Mouse (Mus musculus): Measurements from ENCODE around the gene Gfer. TPM values are rescaled to one million over a fixed set of nuclear protein-coding genes. Genes with fewer than 3 reads are reported as not detected.

The Gfer gene
- total and polyA plus RNA-seq, 2 experiments: 32.6 to 49.8 TPM

DNA sequence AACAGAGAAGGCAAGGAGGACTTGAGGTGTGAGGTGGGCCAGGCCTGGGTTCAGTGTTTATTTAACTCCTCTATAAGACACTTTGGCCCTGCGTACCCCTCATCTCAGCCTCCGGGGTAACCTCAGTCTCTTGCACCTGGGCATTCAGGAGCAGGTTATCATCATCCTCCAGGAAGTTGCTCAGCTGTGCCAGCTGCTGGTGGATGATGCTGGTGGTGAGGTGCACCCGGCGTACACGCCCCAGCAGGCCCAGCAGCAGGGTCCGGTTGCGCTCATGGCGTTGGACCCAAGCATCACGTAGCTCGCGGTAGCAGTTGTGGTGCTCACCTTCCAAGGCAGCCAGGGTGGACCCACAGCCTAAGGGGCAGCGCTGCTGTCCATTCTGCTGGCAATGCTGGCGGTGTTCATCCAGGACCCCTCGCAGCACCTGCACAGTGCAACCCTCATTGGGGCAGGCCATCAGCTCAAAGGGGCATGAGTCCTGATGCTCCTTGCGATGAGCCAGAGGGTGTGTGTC lies 20.3 kb upstream of the Gfer start:
- Histone ChIP-seq H3K27ac (replicated peaks; ENCODE audit: insufficient read depth, low read depth, low read length) (no peak overlapping the region), H3K9ac (ENCODE audit: low read depth, low read length) (no peak overlapping the region), H3K4me3 (ENCODE audit: insufficient read depth, low read depth, low read length) (no peak overlapping the region), H3K4me1 (ENCODE audit: control insufficient read depth, insufficient read depth, low read length) (peaks cover 2% of the 10 kb centered on the region; the same call in 1 of the 2 replicates), H3K36me3 (ENCODE audit: control insufficient read depth, insufficient read depth, low read length) (peaks cover 2% of the 10 kb centered on the region; the same call in 1 of the 2 replicates), H3K79me2 (ENCODE audit: control insufficient read depth, insufficient read depth, low read length) (peaks cover under 1% of the 10 kb centered on the region; the same call in 1 of the 2 replicates), H3K27me3 (ENCODE audit: control insufficient read depth, insufficient read depth, low read length) (no peaks in the 10 kb centered on the region)
- WGBS: 95% methylated on average over 15 of the region's 15 CpGs
- DNase-seq (ENCODE audit: extremely low read depth, low read depth, low spot score): no peak
- no peak for TF ChIP-seq CTCF (IDR thresholded peaks at IDR 0.05; ENCODE audit: low read depth, low read length)
- TF ChIP-seq POLR2A (IDR thresholded peaks at IDR 0.05; ENCODE audit: extremely low read depth, insufficient read depth, low read length): no peak

GRCm38 (mm10) chr17:24715556-24715955 lies 19.6 kb upstream of the Gfer start:
- TF ChIP-seq POLR2A (IDR thresholded peaks at IDR 0.05; ENCODE audit: extremely low read depth, insufficient read depth, low read length) (no peak), CTCF (IDR thresholded peaks at IDR 0.05; ENCODE audit: low read depth, low read length) (no peak)
- H3K79me2 ChIP-seq (ENCODE audit: control insufficient read depth, insufficient read depth, low read length): no peaks in the 10 kb centered on the region; the same call in 1 of the 2 replicates
- H3K27me3 ChIP-seq (ENCODE audit: control insufficient read depth, insufficient read depth, low read length): no peaks in the 10 kb centered on the region
- no peak overlapping the region for H3K27ac ChIP-seq (replicated peaks; ENCODE audit: insufficient read depth, low read depth, low read length)
- no peak overlapping the region for H3K4me3 ChIP-seq (ENCODE audit: insufficient read depth, low read depth, low read length)
- peaks cover 2% of the 10 kb centered on the region; the same call in 1 of the 2 replicates for H3K4me1 ChIP-seq (ENCODE audit: control insufficient read depth, insufficient read depth, low read length)
- no peak overlapping the region for H3K9ac ChIP-seq (ENCODE audit: low read depth, low read length)
- no peaks in the 10 kb centered on the region for H3K36me3 ChIP-seq (ENCODE audit: control insufficient read depth, insufficient read depth, low read length)
- WGBS: 93% methylated on average over 6 of the region's 6 CpGs
- no peak for DNase-seq (ENCODE audit: extremely low read depth, low read depth, low spot score)

GRCm38 (mm10) chr17:24708646-24709045 lies 12.7 kb upstream of the Gfer start:
- H3K36me3 ChIP-seq (ENCODE audit: control insufficient read depth, insufficient read depth, low read length): no peaks in the 10 kb centered on the region
- no peak overlapping the region for H3K4me3 ChIP-seq (ENCODE audit: insufficient read depth, low read depth, low read length)
- peaks cover 1% of the 10 kb centered on the region; the same call in 1 of the 2 replicates for H3K4me1 ChIP-seq (ENCODE audit: control insufficient read depth, insufficient read depth, low read length)
- H3K27ac ChIP-seq (replicated peaks; ENCODE audit: insufficient read depth, low read depth, low read length): no peak overlapping the region
- no peak for TF ChIP-seq POLR2A (IDR thresholded peaks at IDR 0.05; ENCODE audit: extremely low read depth, insufficient read depth, low read length)
- no peak for TF ChIP-seq CTCF (IDR thresholded peaks at IDR 0.05; ENCODE audit: low read depth, low read length)
- 32% methylated on average over 2 of the region's 2 CpGs for WGBS
- no peaks in the 10 kb centered on the region for H3K27me3 ChIP-seq (ENCODE audit: control insufficient read depth, insufficient read depth, low read length)
- H3K79me2 ChIP-seq (ENCODE audit: control insufficient read depth, insufficient read depth, low read length): no peaks in the 10 kb centered on the region
- H3K9ac ChIP-seq (ENCODE audit: low read depth, low read length): no peak overlapping the region
- DNase-seq (ENCODE audit: extremely low read depth, low read depth, low spot score): peak; percentile 60

DNA sequence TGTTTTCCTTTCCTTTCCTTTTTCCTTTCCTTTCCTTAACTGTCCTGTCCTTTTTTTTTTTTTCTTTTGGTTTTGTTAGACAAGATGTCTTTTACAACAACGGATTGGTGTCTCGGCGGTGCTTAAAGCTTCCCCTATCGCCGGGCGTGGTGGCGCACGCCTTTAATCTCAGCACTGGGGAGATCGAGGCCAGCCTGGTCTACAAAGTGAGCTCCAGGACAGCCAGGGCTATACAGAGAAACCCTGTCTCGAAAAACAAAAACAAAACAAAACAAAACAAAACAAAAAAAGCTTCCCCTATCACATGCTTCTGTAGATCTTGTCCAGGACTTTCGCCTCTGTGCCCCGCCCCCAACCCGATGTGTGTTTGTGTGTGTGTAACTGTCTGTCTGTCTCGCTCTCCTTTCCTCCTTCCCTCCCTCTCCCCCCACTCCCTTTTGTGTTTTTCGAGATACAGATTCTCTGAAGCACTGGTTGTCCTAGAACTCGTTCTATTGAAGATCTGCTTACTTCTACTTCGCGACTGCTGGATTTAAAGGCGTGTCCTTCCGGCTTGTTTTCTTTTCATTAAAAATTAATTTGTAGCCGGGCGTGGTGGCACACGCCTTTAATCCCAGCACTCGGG lies 12.0 kb upstream of the Gfer start:
- Histone ChIP-seq H3K27ac (replicated peaks; ENCODE audit: insufficient read depth, low read depth, low read length) (peak overlapping the region; percentile 70), H3K79me2 (ENCODE audit: control insufficient read depth, insufficient read depth, low read length) (no peaks in the 10 kb centered on the region), H3K9ac (ENCODE audit: low read depth, low read length) (peak overlapping the region; percentile 65), H3K4me1 (ENCODE audit: control insufficient read depth, insufficient read depth, low read length) (peaks cover 1% of the 10 kb centered on the region; the same call in 1 of the 2 replicates), H3K4me3 (ENCODE audit: insufficient read depth, low read depth, low read length) (peak overlapping the region; percentile 71), H3K27me3 (ENCODE audit: control insufficient read depth, insufficient read depth, low read length) (no peaks in the 10 kb centered on the region), H3K36me3 (ENCODE audit: control insufficient read depth, insufficient read depth, low read length) (no peaks in the 10 kb centered on the region)
- no peak for TF ChIP-seq CTCF (IDR thresholded peaks at IDR 0.05; ENCODE audit: low read depth, low read length)
- TF ChIP-seq POLR2A (IDR thresholded peaks at IDR 0.05; ENCODE audit: extremely low read depth, insufficient read depth, low read length): no peak
- DNase-seq (ENCODE audit: extremely low read depth, low read depth, low spot score): peak; percentile 46
- WGBS: 1% methylated on average over 24 of the region's 24 CpGs

DNA sequence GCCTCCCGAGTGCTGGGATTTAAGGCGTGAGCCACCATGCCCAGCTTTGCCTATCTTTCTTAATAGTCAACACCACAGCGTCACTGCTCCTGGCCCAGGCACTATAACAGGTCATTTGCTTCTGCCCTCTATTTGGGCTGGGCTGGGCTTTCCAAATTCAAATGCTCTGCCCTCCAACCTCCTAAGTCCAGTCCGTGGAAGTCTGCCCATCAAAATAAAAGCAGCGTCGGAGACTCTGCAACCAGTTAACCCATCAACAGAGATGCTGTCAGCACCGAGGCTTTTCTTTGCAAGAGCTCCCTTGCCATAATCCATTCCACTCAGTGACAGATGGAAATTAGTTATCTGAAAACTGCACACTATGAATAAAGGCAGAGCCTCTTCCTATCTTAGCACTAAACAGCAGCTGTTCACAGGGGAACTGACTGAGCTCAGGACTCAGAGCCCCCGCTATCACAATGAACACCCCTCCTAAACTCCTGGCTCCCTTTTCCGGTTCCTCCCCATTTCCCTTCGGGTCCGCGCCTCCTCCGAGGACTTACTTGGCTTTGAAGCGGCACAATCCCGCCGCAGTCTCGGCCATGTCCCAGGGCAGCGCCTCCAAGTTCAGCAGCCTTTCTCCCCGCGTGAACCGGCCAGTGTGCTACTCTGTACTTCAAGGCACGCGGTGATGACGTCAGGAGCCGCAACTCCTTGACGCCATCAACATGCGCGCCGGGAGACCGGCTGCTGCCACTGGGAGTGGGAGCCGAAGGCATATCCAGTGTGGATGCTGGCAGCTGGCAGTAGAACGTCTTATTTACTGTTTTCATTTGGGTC lies 11.2 kb upstream of the Gfer start, which contains the start of gene Tbl3:
TSS of gene Tbl3 (minus strand) at position 679 of the 819 bp plus-strand sequence.
- peaks cover under 1% of the 10 kb centered on the region; the same call in 1 of the 2 replicates for H3K36me3 ChIP-seq (ENCODE audit: control insufficient read depth, insufficient read depth, low read length)
- TF ChIP-seq CTCF (IDR thresholded peaks at IDR 0.05; ENCODE audit: low read depth, low read length) (no peak), POLR2A (IDR thresholded peaks at IDR 0.05; ENCODE audit: extremely low read depth, insufficient read depth, low read length) (peak; percentile 43; the same call in 1 of the 2 replicates)
- peak within 1 kb of the TSS; percentile 65 for H3K9ac ChIP-seq (ENCODE audit: low read depth, low read length)
- peak within 1 kb of the TSS; percentile 81 for H3K27ac ChIP-seq (replicated peaks; ENCODE audit: insufficient read depth, low read depth, low read length)
- no peaks in the 10 kb centered on the region for H3K79me2 ChIP-seq (ENCODE audit: control insufficient read depth, insufficient read depth, low read length)
- no peaks in the 10 kb centered on the region for H3K27me3 ChIP-seq (ENCODE audit: control insufficient read depth, insufficient read depth, low read length)
- H3K4me1 ChIP-seq (ENCODE audit: control insufficient read depth, insufficient read depth, low read length): peaks cover 1% of the 10 kb centered on the region; the same call in 1 of the 2 replicates
- peak within 1 kb of the TSS; percentile 71 for H3K4me3 ChIP-seq (ENCODE audit: insufficient read depth, low read depth, low read length)
- DNase-seq (ENCODE audit: extremely low read depth, low read depth, low spot score): peak; percentile 90
- under 1% methylated on average over 32 of the region's 32 CpGs for WGBS

Measured in liver, adult 2 months (tissue).